Mouse (Mus musculus): ENCODE data around the gene Pirb. TPM values are rescaled to one million over a fixed set of nuclear protein-coding genes. Genes with fewer than 3 reads are reported as not detected.

Gene Pirb
- total RNA-seq, 2 experiments from 2014 or later: 0.23 to 0.32 TPM

GRCm38 (mm10) chr7:3693809-3694075 is 26.4 kb downstream of the Pirb start:
- intact Hi-C loops (cut with DNase I): loop anchor here (10.0 kb wide), 2 partner anchors 451 to 1371 kb away; partner anchors contain the start of gene U2af2

GRCm38 (mm10) chr7:3692987-3693808 is 27.0 kb downstream of the Pirb start, which contains the start of gene Mboat7:
Gene Mboat7, minus strand, starts transcription at chr7:3693523.
- peak; percentile 95 to 97 for DNase-seq (ENCODE audit: low spot score in 2 of 2)
- intact Hi-C loops (cut with DNase I): loop anchor here (10.0 kb wide), 2 partner anchors 452 to 1372 kb away; partner anchors contain the start of gene U2af2

More at GRCm38 (mm10) chr7:3693809-3694075, 26.4 kb downstream of the Pirb start:
- no peak for DNase-seq (ENCODE audit: low spot score in 2 of 2)

GRCm38 (mm10) chr7:3692382-3692986 is 27.7 kb downstream of the Pirb start, which contains the start of gene Tsen34:
Gene Tsen34, plus strand, starts transcription at chr7:3692863.
- no peak for DNase-seq (ENCODE audit: low spot score in 2 of 2)
- intact Hi-C loops (cut with DNase I): loop anchor here (10.0 kb wide), 2 partner anchors 452 to 1372 kb away; partner anchors contain the start of gene U2af2

- no peak for DNase-seq (ENCODE audit: low spot score in 2 of 2)
- intact Hi-C loops (cut with DNase I): loop anchor here (10.0 kb wide), 2 partner anchors 453 to 1373 kb away; partner anchors contain the start of gene U2af2
These were observed 28.3 kb downstream of the Pirb start for GRCm38 (mm10) chr7:3691919-3692318.

GRCm38 (mm10) chr7:3685400-3686187 is 34.6 kb downstream of the Pirb start:
- no peak for DNase-seq (ENCODE audit: low spot score in 2 of 2)
- intact Hi-C loops (cut with DNase I): no loop called here

GRCm38 (mm10) chr7:3684698-3685097 is 35.5 kb downstream of the Pirb start:
- DNase-seq (ENCODE audit: low spot score in 2 of 2): no peak
- intact Hi-C loops (cut with DNase I): no loop called here

GRCm38 (mm10) chr7:3683908-3684550 is 36.2 kb downstream of the Pirb start:
- DNase-seq (ENCODE audit: low spot score in 2 of 2): no peak

GRCm38 (mm10) chr7:3677342-3677741 is 42.8 kb downstream of the Pirb start, which contains the start of gene Tmc4:
Gene Tmc4, minus strand, starts transcription at chr7:3677553.
- DNase-seq (ENCODE audit: low spot score in 2 of 2): no peak
- intact Hi-C loops (cut with DNase I): loop anchor here (10.0 kb wide), 2 partner anchors 747 to 797 kb away; no protein-coding TSS in a partner anchor

More at GRCm38 (mm10) chr7:3683908-3684550, 36.2 kb downstream of the Pirb start:
- intact Hi-C loops (cut with DNase I): no loop called here

- intact Hi-C loops (cut with DNase I): loop anchor here (10.0 kb wide), 2 partner anchors 748 to 798 kb away; no protein-coding TSS in a partner anchor
- DNase-seq (ENCODE audit: low spot score in 2 of 2): no peak
These were observed 43.8 kb downstream of the Pirb start for GRCm38 (mm10) chr7:3676371-3676770.

- intact Hi-C loops (cut with DNase I): loop anchor here (10.0 kb wide), 2 partner anchors 750 to 800 kb away; no protein-coding TSS in a partner anchor
- no peak for DNase-seq (ENCODE audit: low spot score in 2 of 2)
These were observed 45.0 kb downstream of the Pirb start for GRCm38 (mm10) chr7:3675228-3675548.

- peak; percentile 72 to 79 for DNase-seq (ENCODE audit: low spot score in 2 of 2)
- intact Hi-C loops (cut with DNase I): loop anchor here (10.0 kb wide), 2 partner anchors 750 to 800 kb away; no protein-coding TSS in a partner anchor
These were observed 45.5 kb downstream of the Pirb start for GRCm38 (mm10) chr7:3674507-3675227.

- intact Hi-C loops (cut with DNase I): no loop called here
- DNase-seq (ENCODE audit: low spot score in 2 of 2): no peak
These were observed 53.2 kb downstream of the Pirb start for GRCm38 (mm10) chr7:3666921-3667391.

- intact Hi-C loops (cut with DNase I): loop anchor here (2.0 kb wide), 1 partner anchor 21 kb away; the partner anchor contains the start of gene Cnot3
- peak; percentile 95 to 97 for DNase-seq (ENCODE audit: low spot score in 2 of 2)
These were observed 54.7 kb downstream of the Pirb start, which contains the start of gene Leng1 for GRCm38 (mm10) chr7:3665215-3666114. Gene Leng1, minus strand, starts transcription at chr7:3665840.

- intact Hi-C loops (cut with DNase I): loop anchor here (2.0 kb wide), 1 partner anchor 20 kb away; the partner anchor contains the start of gene Cnot3
- no peak for DNase-seq (ENCODE audit: low spot score in 2 of 2)
These were observed 55.5 kb downstream of the Pirb start for GRCm38 (mm10) chr7:3664524-3665214.

All from left cerebral cortex, postnatal 36 days (tissue).